Mouse (Mus musculus) frontal cortex, postnatal 14 days (tissue): ENCODE measurements at regions not wholly inside any gene's neighbourhood (a gene's known extent, or its start where the extent isn't known, plus 50 kb on each side); places are given as distances from the start of the nearest gene placed in this dataset.
"Not testable (repeated sequence)": the region's sequence is repeated elsewhere in the genome, so short reads cannot be mapped to it uniquely, and the experiment has no call there.

ENCODE experiments used
- DNase-seq, 2 experiments: peaks; one replicate each; pipeline ENCODE4 v3.0.0; 2022; ENCODE audit warnings: low spot score in 2 of 2

DNA sequence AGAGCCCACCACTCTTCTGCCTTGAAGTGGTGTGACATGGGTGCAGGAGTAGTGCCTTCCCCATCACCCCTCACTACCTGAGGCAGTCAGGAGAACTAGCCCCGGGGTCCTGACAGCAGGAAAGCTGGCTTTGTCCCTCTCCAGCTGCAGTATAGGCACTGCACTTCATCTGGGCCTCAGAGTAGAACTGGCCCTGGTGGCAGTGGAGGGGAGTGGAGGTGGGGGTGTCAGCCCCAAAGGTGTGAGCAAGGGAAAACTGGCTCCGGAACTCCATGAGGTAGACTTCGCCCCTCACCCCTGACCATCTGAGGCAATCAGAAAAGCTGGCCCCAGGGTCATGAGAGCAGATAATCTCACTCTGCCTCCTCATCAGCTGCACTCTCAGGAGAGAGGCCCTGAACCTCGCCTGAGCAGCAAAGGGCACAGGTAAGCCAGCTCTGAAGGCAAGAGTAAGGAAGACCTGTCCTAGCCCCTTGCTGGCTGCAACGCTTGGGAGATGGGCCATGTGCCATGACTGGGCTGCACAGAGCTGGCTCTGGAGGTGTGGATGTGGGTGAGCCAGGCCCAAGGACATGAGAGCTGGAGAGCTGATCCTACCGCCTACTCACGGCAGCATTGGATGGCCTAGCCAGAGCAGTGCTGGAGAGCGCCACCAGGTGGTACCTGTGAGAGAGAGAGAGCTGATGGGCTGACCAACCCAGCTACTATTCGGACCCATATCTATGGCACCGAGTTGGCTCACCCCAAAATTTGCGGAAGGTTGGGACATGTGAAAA lies 377.0 kb upstream of the B3galt2 start:
- no peak for DNase-seq

DNA sequence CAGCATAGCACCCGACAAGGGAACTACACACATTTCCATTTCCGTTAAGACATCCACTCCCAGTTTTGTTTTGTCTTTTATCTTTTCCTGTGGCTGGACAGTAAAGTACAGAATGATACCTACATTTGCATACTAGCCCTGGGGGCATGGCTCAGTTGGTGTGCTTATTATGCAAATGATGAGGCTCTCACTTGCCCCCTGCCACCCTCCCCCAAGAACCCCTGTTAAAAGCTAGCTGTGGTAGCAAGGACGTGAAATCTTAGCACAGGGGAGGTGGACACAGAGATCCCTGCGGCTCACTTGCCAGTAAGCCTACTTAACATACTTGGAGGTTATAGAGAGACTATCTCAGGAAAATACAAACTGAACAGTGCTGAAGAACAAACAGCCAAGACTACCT lies 375.2 kb upstream of the B3galt2 start:
- no peak for DNase-seq

DNA sequence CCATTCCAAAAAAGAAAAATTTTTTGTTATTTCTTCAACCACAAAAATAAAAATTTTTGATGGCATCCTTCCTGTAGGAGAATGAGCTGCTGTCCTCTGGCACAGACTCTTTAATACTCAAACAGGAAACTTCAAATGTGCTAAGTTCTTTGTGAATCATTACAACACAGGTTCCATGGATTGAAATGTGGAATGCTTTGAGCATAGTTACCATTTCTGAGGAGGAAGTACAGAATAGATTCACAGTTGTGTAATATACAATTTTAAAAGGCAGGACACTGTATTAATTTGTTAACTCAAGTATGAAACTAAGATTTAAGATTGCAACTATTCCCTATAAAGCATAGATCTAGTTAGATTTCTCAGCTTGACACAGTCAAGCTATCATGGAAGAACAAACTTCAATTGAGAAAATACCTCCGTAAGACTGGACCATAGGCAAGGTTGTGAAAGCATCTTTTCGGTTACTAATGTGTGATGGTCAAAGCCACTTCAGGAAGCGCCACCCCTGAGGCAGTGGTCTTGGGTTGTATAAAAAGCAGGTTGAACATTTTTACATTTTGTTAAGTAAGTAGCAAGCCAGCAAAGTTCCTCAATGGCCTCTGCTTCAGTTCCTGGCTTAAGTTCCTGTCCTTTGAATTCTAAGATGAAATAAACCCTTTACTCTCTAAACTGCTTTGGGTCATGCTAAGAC lies 354.0 kb upstream of the B3galt2 start:
- no peak for DNase-seq

DNA sequence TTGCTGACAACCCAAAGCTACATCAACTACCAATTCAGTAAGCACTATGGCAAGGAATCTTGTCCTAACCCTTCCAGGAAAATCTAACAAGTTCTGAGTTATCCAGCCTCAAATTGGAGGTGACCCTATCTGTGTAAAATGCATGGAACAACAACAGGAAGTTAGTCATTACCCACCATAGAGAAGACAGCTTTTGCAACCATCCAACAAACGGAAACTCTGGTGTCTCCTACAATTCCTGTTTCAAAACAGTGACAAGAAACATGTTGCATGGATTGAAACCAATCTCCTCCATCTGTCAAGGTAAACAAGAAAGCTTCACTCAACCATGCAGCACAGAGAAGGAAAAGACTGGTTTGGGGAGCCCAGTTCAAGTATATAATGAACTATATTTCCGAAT lies 353.0 kb upstream of the B3galt2 start:
- DNase-seq = no peak

GRCm38 (mm10) chr1:143296555-143296954 lies 343.9 kb upstream of the B3galt2 start:
- DNase-seq = no peak

GRCm38 (mm10) chr1:143307379-143307778 lies 333.1 kb upstream of the B3galt2 start:
- DNase-seq = no peak

GRCm38 (mm10) chr1:143318381-143318780 lies 322.1 kb upstream of the B3galt2 start:
- DNase-seq = peak; percentile 4 to 8

- no peak for DNase-seq
Measured at GRCm38 (mm10) chr1:143319568-143319967, 320.9 kb upstream of the B3galt2 start.

GRCm38 (mm10) chr1:143351388-143351787 lies 289.1 kb upstream of the B3galt2 start:
- DNase-seq = no peak

GRCm38 (mm10) chr1:143360256-143360655 lies 280.2 kb upstream of the B3galt2 start:
- DNase-seq = not testable (repeated sequence)

DNA sequence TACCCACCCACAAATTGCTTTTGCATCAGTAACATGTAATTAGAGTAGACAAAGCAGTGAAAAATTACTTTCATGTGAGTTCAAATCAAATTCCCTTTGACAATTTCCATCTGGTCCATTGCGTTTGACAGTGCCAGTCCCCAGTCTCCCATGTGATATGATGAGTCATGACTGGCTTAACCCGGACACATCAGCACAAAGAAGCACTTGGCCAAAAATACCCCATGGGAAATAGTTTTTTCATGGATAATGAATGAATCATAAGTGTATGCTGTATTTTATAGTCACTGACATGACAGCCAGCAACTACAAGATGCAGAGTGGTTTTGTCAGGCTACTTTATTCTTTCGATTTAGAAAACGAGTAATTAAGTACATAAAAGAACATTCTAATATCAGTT lies 248.6 kb upstream of the B3galt2 start:
- no peak for DNase-seq
